Mouse (Mus musculus) adipose tissue, adult 10 weeks (tissue): Measurements from ENCODE around the gene Hcrtr1. TPM values are rescaled to one million over a fixed set of nuclear protein-coding genes. Genes with fewer than 3 reads are reported as not detected.

Experiments used
- polyA plus RNA-seq: library from polyadenylated mRNA; stranded (reverse); fragments of 350-450 nt; fragmentation: Illumina TruSeq; extraction: RNeasy Lipid Tissue Mini Kit (QIAGEN cat#74804); gene quantifications from one replicate; pipeline ENCODE4 v1.2.3, GENCODE M21; 2014; ENCODE audit warnings: low read depth, low replicate concordance

The Hcrtr1 gene
- 0.89 TPM for polyA plus RNA-seq

GRCm38 (mm10) chr4:130139214-130139492, at the start of gene Hcrtr1:
Gene Hcrtr1, minus strand, starts transcription at chr4:130139359.

DNA sequence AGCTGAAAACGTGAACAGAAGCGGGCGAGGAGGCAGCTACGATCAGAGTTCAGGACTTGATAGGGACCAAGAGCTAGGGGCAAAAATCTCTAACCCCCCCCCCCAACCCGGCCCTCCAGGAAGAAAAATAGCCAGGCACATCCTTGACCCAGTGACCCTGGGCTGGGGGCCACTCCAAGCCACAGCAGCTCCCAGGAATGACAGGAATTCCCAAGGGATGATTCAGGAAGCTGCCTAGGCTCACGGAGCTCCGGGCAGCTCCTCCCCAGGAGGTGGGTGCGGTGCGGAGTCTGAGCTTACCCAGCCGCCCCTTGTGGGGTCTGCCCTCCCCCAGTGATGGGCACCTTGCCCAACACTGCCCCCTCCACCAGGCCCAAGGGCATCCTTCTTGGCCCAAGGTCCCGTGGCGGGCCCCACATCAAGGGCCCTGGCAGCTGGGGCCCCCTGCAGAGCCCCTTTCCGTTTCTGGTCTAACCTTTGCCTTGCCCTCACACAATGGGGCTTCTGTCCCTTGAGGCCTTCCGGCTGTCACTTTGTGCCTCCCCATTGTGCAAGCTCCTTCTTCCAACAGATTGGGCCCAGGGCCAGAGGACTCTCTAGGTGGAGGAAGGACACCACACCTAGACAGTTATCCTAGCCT, 36.0 kb upstream of the Hcrtr1 start, which contains the start of gene Tinagl1:
Tinagl1 (minus strand) TSS at position 51 of the 640 bp plus-strand sequence.

GRCm38 (mm10) chr4:130102111-130102651, 37.0 kb downstream of the Hcrtr1 start, which contains the start of gene Pef1:
Gene Pef1, plus strand, starts transcription at chr4:130102558.

Other genes starting within 250 kb of the Hcrtr1 start
- gene Spocd1, start 210.1 kb downstream of the Hcrtr1 start, polyA plus RNA-seq = 0.09 TPM
- gene Adgrb2, start 154.5 kb downstream of the Hcrtr1 start, polyA plus RNA-seq = 1.7 TPM
- gene Col16a1, start 91.5 kb downstream of the Hcrtr1 start, polyA plus RNA-seq = 37.4 TPM
- gene Pef1, start 36.8 kb downstream of the Hcrtr1 start, polyA plus RNA-seq = 118 TPM
- 95.5 TPM for gene Tinagl1, start 35.8 kb upstream of the Hcrtr1 start, polyA plus RNA-seq
- not detected for gene Gm853, start 83.0 kb upstream of the Hcrtr1 start, polyA plus RNA-seq
- gene Serinc2, start 139.8 kb upstream of the Hcrtr1 start, polyA plus RNA-seq = 75.1 TPM
- gene Fabp3, start 169.2 kb upstream of the Hcrtr1 start, polyA plus RNA-seq = 10.6 TPM
- gene Gm10570, start 169.3 kb upstream of the Hcrtr1 start, polyA plus RNA-seq = not detected
- gene Zcchc17, start 220.6 kb upstream of the Hcrtr1 start, polyA plus RNA-seq = 47.2 TPM
- gene Snrnp40, start 220.8 kb upstream of the Hcrtr1 start, polyA plus RNA-seq = 27.8 TPM